Mouse (Mus musculus) ES-E14 (cell line): ENCODE data around the gene Dip2b. TPM values are rescaled to one million over a fixed set of nuclear protein-coding genes. Genes with fewer than 3 reads are reported as not detected.

Source experiments
- DNase-seq: peaks from one replicate; pipeline ENCODE4 v3.0.0-alpha.2; 2013; ENCODE audit warnings: low read depth, low spot score
- H3K27ac ChIP-seq: 2 replicates; pipeline ENCODE4 v1.5.1; 2012; ENCODE audit warnings: low read depth, mild to moderate bottlenecking, low read length, moderate library complexity, mixed read lengths; ENCODE audit not compliant: poor library complexity, insufficient read depth, severe bottlenecking
- H3K36me3 ChIP-seq: 2 replicates; pipeline ENCODE4 v1.6.1; 2012; ENCODE audit warnings: mild to moderate bottlenecking, low read length, moderate library complexity, mixed read lengths; ENCODE audit not compliant: control insufficient read depth, poor library complexity, insufficient read depth, severe bottlenecking
- H3K4me1 ChIP-seq, 2 experiments: fragments of 150-350 bp in 1 of 2; sonication (generic) in 1 of 2; 2 replicates each; pipeline ENCODE4 v1.6.1; 2012; ENCODE audit warnings: low read length in 2 of 2, mild to moderate bottlenecking in 1 of 2, mixed read lengths in 1 of 2; ENCODE audit not compliant: control insufficient read depth in 2 of 2, insufficient read depth in 2 of 2, poor library complexity in 1 of 2
- H3K4me3 ChIP-seq, 2 experiments: fragments of 150-350 bp in 1 of 2; sonication (generic) in 1 of 2; 2 replicates each; pipeline ENCODE4 v1.5.1; 2012; ENCODE audit warnings: low read length in 2 of 2, low read depth in 1 of 2, mild to moderate bottlenecking in 1 of 2, mixed read lengths in 1 of 2; ENCODE audit not compliant: insufficient read depth in 1 of 2, poor library complexity in 1 of 2, severe bottlenecking in 1 of 2
- H3K9ac ChIP-seq: 2 replicates; pipeline ENCODE4 v1.6.1; 2012; ENCODE audit warnings: low read depth, mild to moderate bottlenecking, low read length, mixed read lengths; ENCODE audit not compliant: poor library complexity, insufficient read depth, severe bottlenecking
- H3K9me3 ChIP-seq: fragments of 150-350 bp; sonication (generic); 2 replicates; pipeline ENCODE4 v1.6.1; 2012; ENCODE audit warnings: low read depth, mild to moderate bottlenecking, low read length; ENCODE audit not compliant: control insufficient read depth, insufficient read depth
- CHD2 ChIP-seq: IDR thresholded peaks from 2 replicates; pipeline ENCODE4 v1.6.1; 2014; ENCODE audit warnings: mild to moderate bottlenecking, low read depth, low read length, inconsistent platforms
- HCFC1 ChIP-seq: IDR thresholded peaks from 2 replicates; pipeline ENCODE4 v1.6.1; 2012; ENCODE audit warnings: low read length, inconsistent platforms, borderline replicate concordance; ENCODE audit not compliant: insufficient read depth
- MAFK ChIP-seq: IDR thresholded peaks from 2 replicates; pipeline ENCODE4 v1.6.1; 2014; ENCODE audit warnings: mild to moderate bottlenecking, low read depth, low read length, inconsistent platforms; ENCODE audit not compliant: insufficient read depth
- ZC3H11A ChIP-seq: IDR thresholded peaks from 2 replicates; pipeline ENCODE4 v1.6.1; 2012; ENCODE audit warnings: low read depth, mild to moderate bottlenecking, inconsistent platforms, low read length, borderline replicate concordance
- ZNF384 ChIP-seq: IDR thresholded peaks from 2 replicates; pipeline ENCODE4 v1.6.1; 2012; ENCODE audit warnings: low read depth, low read length, inconsistent platforms
- in situ Hi-C, 2 experiments: fragments of 600-800 bp; cut with MboI; formaldehyde crosslinking; loops; one replicate each; pipeline ENCODE4 v1.15.1; 2025; ENCODE audit warnings: low sequenced_read_pairs in 2 of 2, inconsistent platforms in 1 of 2; ENCODE audit not compliant: unreplicated experiment in 2 of 2
- total RNA-seq: library from RNA; depleted of rRNA; stranded (reverse); fragments of 300-350 nt; gene quantifications from 2 replicates; pipeline ENCODE4 v1.2.3, GENCODE M21; 2012

The Dip2b gene
- total RNA-seq, 1 experiment, result 21.1 TPM

DNA sequence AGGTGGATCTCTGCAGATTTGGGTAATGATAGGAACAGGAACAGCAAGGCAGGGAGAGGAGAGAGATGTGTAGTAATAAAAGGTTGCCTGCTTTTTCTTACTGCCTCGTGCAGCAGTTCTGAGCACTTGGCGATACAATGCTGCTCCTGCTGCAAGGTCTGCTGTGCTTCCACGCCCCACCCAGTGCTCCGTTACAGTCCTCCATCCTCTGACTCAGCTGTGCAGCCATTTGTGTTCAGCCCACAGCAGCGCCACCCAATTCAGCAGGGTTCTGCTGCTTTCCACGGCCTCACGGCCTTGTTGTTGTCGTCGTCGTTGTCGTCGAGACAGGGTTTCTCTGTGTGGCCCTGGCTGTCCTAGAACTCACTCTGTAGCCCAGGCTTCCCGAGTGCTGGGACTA lies 77.9 kb downstream of the Dip2b start:
- H3K9me3 ChIP-seq, result no peaks in the 10 kb centered on the region
- no peak for DNase-seq
- H3K4me3 ChIP-seq, result no peak overlapping the region
- peaks cover 6% of the 10 kb centered on the region; the same call in 1 of the 2 replicates for H3K36me3 ChIP-seq
- H3K9ac ChIP-seq, result no peak overlapping the region
- no peak for TF ChIP-seq MAFK
- no peak for TF ChIP-seq CHD2
- no peak for TF ChIP-seq ZNF384
- no peak for TF ChIP-seq ZC3H11A
- TF ChIP-seq HCFC1, result no peak
- peaks cover 2 to 8% of the 10 kb centered on the region in 2 experiments; a peak in 3 of 4 replicates for H3K4me1 ChIP-seq
- in situ Hi-C loops, result no loop called here
- H3K27ac ChIP-seq, result no peak overlapping the region

DNA sequence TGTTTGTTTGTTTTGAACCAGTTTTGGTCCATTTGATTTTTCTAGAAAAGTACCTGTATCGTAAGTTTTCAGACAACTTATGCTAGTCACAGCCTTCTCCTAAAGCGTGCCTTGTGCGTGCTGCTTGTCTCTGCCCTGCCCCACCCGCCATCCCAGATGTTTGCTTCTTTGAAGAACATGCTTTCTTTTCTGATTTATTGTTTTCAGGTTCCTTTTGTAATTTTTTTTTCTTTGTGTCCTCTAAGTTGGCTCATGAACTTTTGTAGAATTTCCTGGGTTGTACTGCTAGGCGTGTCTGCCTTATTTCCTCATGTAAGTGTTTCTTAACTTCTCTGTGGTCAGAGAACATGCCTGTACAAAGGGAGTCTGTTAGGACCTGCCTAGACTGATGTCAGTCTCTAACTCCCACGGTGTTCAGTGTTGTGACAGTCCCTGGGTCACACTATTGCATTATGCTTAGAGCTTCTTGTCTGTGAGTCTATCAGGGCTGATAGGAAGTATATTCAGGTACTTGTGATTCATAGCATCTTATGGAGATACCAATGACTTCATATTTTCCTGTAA lies 80.8 kb downstream of the Dip2b start:
- Histone ChIP-seq H3K9me3 (no peaks in the 10 kb centered on the region), H3K4me1 (peaks cover 2% of the 10 kb centered on the region in 2 experiments; a peak in 2 of 4 replicates), H3K36me3 (peaks cover 7% of the 10 kb centered on the region; the same call in 1 of the 2 replicates), H3K27ac (no peak overlapping the region), H3K4me3 (no peak overlapping the region), H3K9ac (no peak overlapping the region)
- TF ChIP-seq CHD2, result no peak
- TF ChIP-seq ZC3H11A, result no peak
- no peak for TF ChIP-seq HCFC1
- TF ChIP-seq ZNF384, result no peak
- no peak for DNase-seq
- in situ Hi-C loops, result no loop called here

DNA sequence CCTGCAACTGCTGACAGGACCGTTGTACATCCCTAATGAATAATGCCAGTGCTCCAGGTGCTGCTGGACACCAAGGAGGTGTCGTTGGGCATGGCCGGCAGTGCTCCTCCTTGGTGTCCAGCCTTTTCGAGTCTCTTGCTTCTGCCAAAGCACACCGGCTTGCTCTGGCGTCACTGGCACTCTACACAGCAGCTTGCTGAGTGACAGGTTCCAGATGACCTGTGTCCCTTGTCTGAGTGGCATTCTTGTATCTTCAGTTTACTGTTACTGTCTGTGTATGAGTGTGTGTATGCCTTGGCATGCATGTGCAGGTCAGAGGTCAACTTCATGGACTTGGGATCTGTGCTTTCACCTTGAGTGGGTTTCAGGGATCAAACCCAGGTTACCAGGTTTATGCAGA lies 83.0 kb downstream of the Dip2b start:
- in situ Hi-C loops, result no loop called here
- Histone ChIP-seq H3K4me3 (no peak overlapping the region), H3K36me3 (peaks cover 5% of the 10 kb centered on the region; the same call in 1 of the 2 replicates), H3K9me3 (no peaks in the 10 kb centered on the region), H3K9ac (no peak overlapping the region), H3K27ac (no peak overlapping the region), H3K4me1 (0 out of 4 replicates have a peak, but pooled peaks cover 0 to under 1% of the 10 kb centered on the region in 2 experiments)
- no peak for TF ChIP-seq CHD2
- TF ChIP-seq ZC3H11A, result no peak
- TF ChIP-seq ZNF384, result no peak
- no peak for TF ChIP-seq MAFK
- no peak for TF ChIP-seq HCFC1
- no peak for DNase-seq

DNA sequence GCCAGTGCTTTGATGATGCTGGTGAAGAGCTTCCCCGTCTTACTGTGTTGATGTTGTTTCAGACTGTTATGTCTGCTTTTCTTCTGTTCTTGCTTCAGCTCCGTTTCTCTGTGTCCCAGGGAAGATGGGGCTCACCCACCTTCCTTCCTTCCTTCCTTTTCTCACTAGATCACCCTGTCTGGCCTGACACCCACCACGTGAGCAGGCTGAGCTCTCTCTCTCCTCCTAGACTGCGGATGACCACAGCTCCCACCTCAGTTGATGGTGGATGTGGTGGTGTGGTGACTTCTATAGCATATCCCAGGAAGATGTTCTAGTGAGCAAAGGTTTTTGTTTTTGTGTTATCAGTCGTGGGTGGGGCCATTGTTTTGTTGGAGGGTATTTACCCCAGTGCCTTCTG lies 85.4 kb downstream of the Dip2b start:
- Histone ChIP-seq H3K9ac (no peak overlapping the region), H3K9me3 (no peaks in the 10 kb centered on the region), H3K4me1 (no peaks in the 10 kb centered on the region; a peak in 1 of 4 replicates), H3K36me3 (peaks cover 2% of the 10 kb centered on the region; the same call in 1 of the 2 replicates), H3K27ac (no peak overlapping the region), H3K4me3 (no peak overlapping the region)
- in situ Hi-C loops, result no loop called here
- DNase-seq, result no peak
- no peak for TF ChIP-seq ZNF384
- no peak for TF ChIP-seq ZC3H11A
- no peak for TF ChIP-seq MAFK
- TF ChIP-seq HCFC1, result no peak
- TF ChIP-seq CHD2, result no peak

DNA sequence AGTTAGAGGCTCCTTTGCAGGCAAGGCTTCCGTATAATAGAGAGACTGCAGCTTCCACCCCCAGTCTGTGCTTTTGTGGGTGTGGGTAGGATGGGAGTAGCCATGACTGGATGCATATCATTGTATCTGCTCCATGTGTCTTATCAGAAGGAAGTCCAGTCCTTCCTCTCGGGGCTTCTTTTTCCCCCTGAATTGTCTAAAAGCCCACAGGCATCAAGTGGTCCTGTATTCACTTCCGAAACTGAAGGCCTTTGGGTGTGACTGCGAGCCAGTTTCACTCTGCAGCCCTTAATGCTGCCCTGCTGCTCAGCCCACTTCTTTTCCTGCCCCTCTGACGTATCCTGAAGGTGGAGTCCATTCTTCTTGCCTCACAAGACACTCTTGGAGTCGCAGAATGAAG lies 86.8 kb downstream of the Dip2b start:
- in situ Hi-C loops, result no loop called here
- Histone ChIP-seq H3K4me3 (no peak overlapping the region), H3K36me3 (peaks cover 2% of the 10 kb centered on the region; the same call in 1 of the 2 replicates), H3K4me1 (no peaks in the 10 kb centered on the region; a peak in 1 of 4 replicates), H3K9ac (no peak overlapping the region), H3K9me3 (no peaks in the 10 kb centered on the region), H3K27ac (no peak overlapping the region)
- TF ChIP-seq ZC3H11A, result no peak
- TF ChIP-seq CHD2, result no peak
- no peak for TF ChIP-seq HCFC1
- TF ChIP-seq ZNF384, result no peak
- no peak for TF ChIP-seq MAFK
- no peak for DNase-seq
